Mouse (Mus musculus): Measurements from ENCODE around the gene 1700003E16Rik.

The 1700003E16Rik gene

GRCm38 (mm10) chr6:83206321-83206720, 50.1 kb downstream of the 1700003E16Rik start:
- DNase-seq (ENCODE audit: low spot score): no peak

DNA sequence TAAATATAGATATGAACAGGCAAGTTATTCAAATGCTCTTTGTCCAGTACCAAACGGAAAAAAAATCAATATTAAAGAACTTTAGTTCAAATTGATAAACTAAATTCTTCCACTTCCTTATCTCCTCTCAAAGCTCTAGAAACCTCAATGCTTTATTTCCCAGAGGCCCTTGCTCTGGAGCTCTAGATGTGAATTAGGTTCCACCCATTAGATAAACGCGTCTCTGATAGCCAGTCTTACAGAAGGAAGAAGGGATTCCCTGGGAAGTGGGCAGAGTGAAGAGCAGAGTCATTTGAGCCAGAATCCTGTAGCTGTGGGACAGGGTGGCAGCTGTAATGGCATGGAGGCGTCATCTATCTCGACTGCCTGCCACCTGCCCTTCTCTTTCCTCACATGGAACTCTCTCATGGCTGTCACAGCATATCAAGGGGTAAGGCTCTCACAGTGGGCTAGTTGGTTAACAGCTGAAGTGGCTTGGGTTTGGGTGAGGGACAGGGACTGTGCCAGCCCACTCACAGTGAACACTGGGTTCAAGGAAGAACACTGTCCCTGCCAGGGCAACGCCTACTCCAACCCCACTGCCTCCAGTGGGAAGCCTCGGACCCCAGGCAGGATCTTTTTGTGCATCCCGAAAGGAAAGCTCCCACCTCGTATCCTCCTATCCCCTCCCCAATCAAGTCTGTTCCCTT, 51.3 kb downstream of the 1700003E16Rik start:
- no peak for DNase-seq (ENCODE audit: low spot score)

- DNase-seq (ENCODE audit: low spot score): no peak
Measured at GRCm38 (mm10) chr6:83208050-83208400, 51.8 kb downstream of the 1700003E16Rik start.

GRCm38 (mm10) chr6:83210495-83210894, 54.3 kb downstream of the 1700003E16Rik start:
- DNase-seq (ENCODE audit: low spot score): no peak

- DNase-seq (ENCODE audit: low spot score): no peak
Measured at GRCm38 (mm10) chr6:83211526-83211925, 55.3 kb downstream of the 1700003E16Rik start.
